Comparison of ENCODE assay signal across 8 mouse cellular contexts in genomic region chr6:94681446-94682269, GRCm38 (mm10). TPM values are rescaled to one million over a fixed set of nuclear protein-coding genes. Genes with fewer than 3 reads are reported as not detected.
A peak's percentile ranks its signal among the peaks of the same experiment; 100 is the strongest.
DNase-seq lines count a peak whose midpoint lies in the region; ATAC-seq and TF ChIP-seq lines count a peak whose summit lies in the region.

No protein-coding gene starts in this region.

- no peak for TF ChIP-seq POLR2A in heart, adult 2 months (IDR thresholded peaks at IDR 0.05; ENCODE audit: insufficient read depth, low read depth, low read length)

- 0 out of 2 replicates have a peak, but pooled peaks have one; percentile 45 for ATAC-seq in forebrain, embryonic 14.5 days
- ATAC-seq in midbrain, postnatal 0 days (ENCODE audit: low FRiP score): no peak

- H3K27ac ChIP-seq in heart, adult 2 months: peak overlapping the region; percentile 9; the same call in 1 of the 2 replicates
- peak overlapping the region; percentile 44; the same call in 1 of the 2 replicates for H3K27ac ChIP-seq in forebrain, embryonic 14.5 days (ENCODE audit: low read depth, low read length)
- no peak overlapping the region for H3K27ac ChIP-seq in midbrain, postnatal 0 days (ENCODE audit: low read depth, low read length)

- H3K4me3 ChIP-seq in heart, adult 2 months: no peak overlapping the region
- H3K4me3 ChIP-seq in C2C12 (ENCODE audit: insufficient read depth, poor library complexity, severe bottlenecking): peak overlapping the region; percentile 28
- H3K4me3 ChIP-seq in forebrain, embryonic 14.5 days (ENCODE audit: low read depth, low read length): no peak overlapping the region
- no peak overlapping the region for H3K4me3 ChIP-seq in midbrain, postnatal 0 days (ENCODE audit: low read depth, low read length)

- WGBS in heart, adult 2 months: 38% methylated on average over 15 of the region's 15 CpGs
- 25% methylated on average over 15 of the region's 15 CpGs for WGBS in forebrain, embryonic 14.5 days
- WGBS in midbrain, postnatal 0 days: 46% methylated on average over 15 of the region's 15 CpGs

- H3K9me3 ChIP-seq in forebrain, embryonic 14.5 days (replicated peaks; ENCODE audit: control insufficient read depth, low read length): no peaks in the 10 kb centered on the region
- no peaks in the 10 kb centered on the region for H3K9me3 ChIP-seq in midbrain, postnatal 0 days (ENCODE audit: low read length)

- H3K27me3 ChIP-seq in heart, adult 2 months (ENCODE audit: control insufficient read depth, insufficient read depth, low read length): no peaks in the 10 kb centered on the region
- no peaks in the 10 kb centered on the region for H3K27me3 ChIP-seq in C2C12 (ENCODE audit: control insufficient read depth, insufficient read depth, insufficient read length)
- no peaks in the 10 kb centered on the region for H3K27me3 ChIP-seq in forebrain, embryonic 14.5 days (replicated peaks; ENCODE audit: control insufficient read depth, insufficient read depth, low read length)
- no peaks in the 10 kb centered on the region for H3K27me3 ChIP-seq in midbrain, postnatal 0 days (ENCODE audit: insufficient read depth, low read length)

- H3K36me3 ChIP-seq in heart, adult 2 months (ENCODE audit: control insufficient read depth, insufficient read depth, low read length): peaks cover 5% of the 10 kb centered on the region; the same call in 1 of the 2 replicates
- H3K36me3 ChIP-seq in C2C12 (ENCODE audit: control insufficient read depth, insufficient read depth): no peaks in the 10 kb centered on the region
- H3K36me3 ChIP-seq in forebrain, embryonic 14.5 days (ENCODE audit: control insufficient read depth, insufficient read depth, low read length): no peaks in the 10 kb centered on the region
- H3K36me3 ChIP-seq in midbrain, postnatal 0 days (ENCODE audit: insufficient read depth, low read length): no peaks in the 10 kb centered on the region

- H3K4me2 ChIP-seq in forebrain, embryonic 14.5 days (ENCODE audit: low read length): peak overlapping the region; percentile 21
- H3K4me2 ChIP-seq in midbrain, postnatal 0 days (ENCODE audit: low read depth, low read length, poor library complexity, severe bottlenecking): peak overlapping the region; percentile 13; the same call in 1 of the 2 replicates

- peak overlapping the region; percentile 71 for H3ac ChIP-seq in C2C12 (ENCODE audit: control insufficient read depth, insufficient read length, low read depth)

- no peak for DNase-seq in heart, adult 2 months
- DNase-seq in heart, postnatal 14 days: no peak
- DNase-seq in forebrain, embryonic 14.5 days (ENCODE audit: low spot score): peak; percentile 48
- DNase-seq in midbrain, postnatal 0 days (ENCODE audit: low spot score): peak; percentile 64
- no peak for DNase-seq in layer of hippocampus, postnatal 10 days (ENCODE audit: low spot score in 2 of 2)
- no peak for DNase-seq in kidney, adult 9 months
- DNase-seq in heart, adult 8-10 months (ENCODE audit: low spot score): no peak

- H3K9ac ChIP-seq in heart, adult 2 months (ENCODE audit: low read depth, low read length): 0 out of 2 replicates have a peak overlapping the region, but pooled peaks have one; percentile 29
- H3K9ac ChIP-seq in forebrain, embryonic 14.5 days (ENCODE audit: low read length): peak overlapping the region; percentile 26; the same call in 1 of the 2 replicates
- no peak overlapping the region for H3K9ac ChIP-seq in midbrain, postnatal 0 days (replicated peaks; ENCODE audit: low read length, poor library complexity, severe bottlenecking)

- no peak for TF ChIP-seq EP300 in heart, adult 2 months (IDR thresholded peaks at IDR 0.05; ENCODE audit: insufficient read depth, low read depth, low read length)

- intact Hi-C loops in heart, adult 2 months (cut with DNase I): no loop called here
- intact Hi-C loops in heart, postnatal 14 days (cut with DNase I): no loop called here

- peaks cover 10% of the 10 kb centered on the region for H3K79me3 ChIP-seq in C2C12 (ENCODE audit: low read depth)

- peaks cover 20% of the 10 kb centered on the region for H3K4me1 ChIP-seq in heart, adult 2 months (ENCODE audit: control insufficient read depth, insufficient read depth, low read length)
- H3K4me1 ChIP-seq in forebrain, embryonic 14.5 days (ENCODE audit: control insufficient read depth, insufficient read depth, low read length): peaks cover 51% of the 10 kb centered on the region
- peaks cover 7% of the 10 kb centered on the region; the same call in 1 of the 2 replicates for H3K4me1 ChIP-seq in midbrain, postnatal 0 days (ENCODE audit: insufficient read depth, low read length)

- peaks cover 2% of the 10 kb centered on the region; the same call in 1 of the 2 replicates for H3K79me2 ChIP-seq in heart, adult 2 months (replicated peaks; ENCODE audit: control insufficient read depth, insufficient read depth, low read length)
- peaks cover 66% of the 10 kb centered on the region for H3K79me2 ChIP-seq in C2C12 (ENCODE audit: control insufficient read depth, insufficient read depth)

- TF ChIP-seq CTCF in heart, adult 2 months (IDR thresholded peaks at IDR 0.05): no peak
- TF ChIP-seq CTCF in C2C12 (IDR thresholded peaks at IDR 0.05; ENCODE audit: control insufficient read depth, insufficient read depth, insufficient read length): no peak
- TF ChIP-seq CTCF in midbrain, postnatal 0 days (IDR thresholded peaks at IDR 0.05): no peak

TF ChIP-seq in C2C12, 6 proteins besides CTCF, POLR2A, EP300 and RAD21:
- TF ChIP-seq CEBPB (IDR thresholded peaks at IDR 0.05; ENCODE audit: low read depth) (peak; percentile 28), MYOD1 (IDR thresholded peaks at IDR 0.05; ENCODE audit: control insufficient read depth, insufficient read length, low read depth) (no peak)

RNA-seq across cellular contexts. Expression of gene Lrig1, which starts 18.3 kb away (rescaled TPM):
- 10 to 100 TPM; 30.4 to 32.7 TPM for total RNA-seq in heart, adult 2 months (2021)
- 23.3 and 35.5 TPM in 2 replicates for polyA plus RNA-seq in heart, adult 2 months (2012; rRNA removed)
- total RNA-seq in heart, postnatal 14 days (2021): 10 to 100 TPM; 37.8 to 38.6 TPM
- polyA plus RNA-seq in C2C12 (2012; fragmentation: generic; extraction: Trizol): 11.2 TPM
- polyA plus RNA-seq in forebrain, embryonic 14.5 days (2014; fragmentation: Nextera tagmentation; extraction: Ambion mirVana): 8.5 and 9.5 TPM in 2 replicates
- total RNA-seq in midbrain, postnatal 0 days (2014; rRNA removed): 76.3 and 90.8 TPM in 2 replicates
- polyA plus RNA-seq in midbrain, postnatal 0 days (2015; fragmentation: Nextera tagmentation; extraction: Ambion mirVana): 16.6 and 22.6 TPM in 2 replicates
- 10 to 100 TPM; 36.2 to 36.5 TPM for total RNA-seq in layer of hippocampus, postnatal 10 days (2021)
- total RNA-seq in heart, adult 8-10 months (2022): 10 to 100 TPM; 27.0 to 36.3 (median 32.2) TPM

Comparison
In these comparisons a context has a peak if more than half of its experiments do, and no peak if none do; other contexts are left out.
1. DNase-seq: peak in forebrain, embryonic 14.5 days (single experiment) and midbrain, postnatal 0 days (single experiment); none in heart, adult 2 months (0 of 2), heart, postnatal 14 days (0 of 2), layer of hippocampus, postnatal 10 days (0 of 2), kidney, adult 9 months (single experiment) and heart, adult 8-10 months (single experiment).